Mouse (Mus musculus) myocyte (in vitro differentiated cells): Measurements from ENCODE around the gene Olfr1066. TPM values are rescaled to one million over a fixed set of nuclear protein-coding genes. Genes with fewer than 3 reads are reported as not detected.
"Not testable (repeated sequence)": the region's sequence is repeated elsewhere in the genome, so short reads cannot be mapped to it uniquely, and the experiment has no call there.

Source experiments
- H3K27me3 ChIP-seq: one replicate; pipeline ENCODE4 v1.6.1; 2011; ENCODE audit not compliant: control insufficient read depth, insufficient read depth, insufficient read length
- H3K36me3 ChIP-seq: one replicate; pipeline ENCODE4 v1.6.1; 2011; ENCODE audit not compliant: control insufficient read depth, insufficient read depth
- H3K4me2 ChIP-seq: one replicate; pipeline ENCODE4 v1.6.1; 2011; ENCODE audit warnings: low read depth, control low read depth
- H3K4me3 ChIP-seq: one replicate; pipeline ENCODE4 v1.5.1; 2011; ENCODE audit warnings: mild to moderate bottlenecking, control low read depth, moderate library complexity
- H3K79me2 ChIP-seq: one replicate; pipeline ENCODE4 v1.6.1; 2011; ENCODE audit not compliant: control insufficient read depth, insufficient read depth
- H3ac ChIP-seq: one replicate; pipeline ENCODE4 v1.6.1; 2011; ENCODE audit not compliant: control insufficient read depth, insufficient read length
- CEBPB ChIP-seq: IDR thresholded peaks from 2 replicates; pipeline ENCODE4 v1.6.1; 2011; ENCODE audit warnings: mild to moderate bottlenecking, moderate library complexity; ENCODE audit not compliant: poor library complexity, insufficient read depth, severe bottlenecking
- E2F4 ChIP-seq: IDR thresholded peaks from one replicate; pipeline ENCODE4 v1.6.1; 2011; ENCODE audit warnings: mild to moderate bottlenecking, control low read depth, moderate library complexity; ENCODE audit not compliant: insufficient read depth
- MAX ChIP-seq: IDR thresholded peaks from one replicate; pipeline ENCODE4 v1.6.1; 2011; ENCODE audit warnings: low read depth, mild to moderate bottlenecking, control low read depth
- MYOD1 ChIP-seq, 3 experiments: IDR thresholded peaks; one replicate each; pipeline ENCODE4 v1.6.1; 2011; ENCODE audit warnings: control low read depth in 2 of 3, low read depth in 2 of 3, mild to moderate bottlenecking in 2 of 3, moderate library complexity in 1 of 3; ENCODE audit not compliant: insufficient read length in 2 of 3, control insufficient read depth in 1 of 3
- MYOG ChIP-seq, 3 experiments: IDR thresholded peaks; one replicate each; pipeline ENCODE4 v1.6.1; 2011; ENCODE audit warnings: control low read depth in 2 of 3, low read depth in 2 of 3, mild to moderate bottlenecking in 2 of 3; ENCODE audit not compliant: insufficient read length in 2 of 3, control insufficient read depth in 1 of 3, insufficient read depth in 1 of 3
- POLR2A ChIP-seq: IDR thresholded peaks from one replicate; pipeline ENCODE4 v1.6.1; 2011; ENCODE audit warnings: low read depth, mild to moderate bottlenecking, control low read depth, moderate library complexity; ENCODE audit not compliant: insufficient read length
- POLR2AphosphoS2 ChIP-seq: IDR thresholded peaks from one replicate; pipeline ENCODE4 v1.6.1; 2011; ENCODE audit warnings: low read depth, control low read depth; ENCODE audit not compliant: insufficient read length
- REST ChIP-seq: IDR thresholded peaks from one replicate; pipeline ENCODE4 v1.6.1; 2011; ENCODE audit warnings: mild to moderate bottlenecking, control low read depth, moderate library complexity; ENCODE audit not compliant: insufficient read depth, insufficient read length
- SRF ChIP-seq: IDR thresholded peaks from one replicate; pipeline ENCODE4 v1.6.1; 2011; ENCODE audit warnings: low read depth; ENCODE audit not compliant: control insufficient read depth, insufficient read length
- TCF12 ChIP-seq: IDR thresholded peaks from one replicate; pipeline ENCODE4 v1.6.1; 2011; ENCODE audit warnings: mild to moderate bottlenecking, control low read depth; ENCODE audit not compliant: poor library complexity, insufficient read depth, severe bottlenecking
- TCF3 ChIP-seq: IDR thresholded peaks from one replicate; pipeline ENCODE4 v1.6.1; 2011; ENCODE audit warnings: low read depth, control low read depth; ENCODE audit not compliant: insufficient read length
- USF1 ChIP-seq: IDR thresholded peaks from one replicate; pipeline ENCODE4 v1.6.1; 2011; ENCODE audit warnings: low read depth, mild to moderate bottlenecking, control low read depth, moderate library complexity
- polyA plus RNA-seq: library from polyadenylated mRNA; unstranded; fragments of >200 nt; fragmentation: generic; extraction: Trizol; gene quantifications from one replicate; pipeline ENCODE4 v1.2.1, GENCODE M21; 2012; ENCODE audit warnings: missing spikeins

Olfr1066 gene
- not detected for polyA plus RNA-seq

DNA sequence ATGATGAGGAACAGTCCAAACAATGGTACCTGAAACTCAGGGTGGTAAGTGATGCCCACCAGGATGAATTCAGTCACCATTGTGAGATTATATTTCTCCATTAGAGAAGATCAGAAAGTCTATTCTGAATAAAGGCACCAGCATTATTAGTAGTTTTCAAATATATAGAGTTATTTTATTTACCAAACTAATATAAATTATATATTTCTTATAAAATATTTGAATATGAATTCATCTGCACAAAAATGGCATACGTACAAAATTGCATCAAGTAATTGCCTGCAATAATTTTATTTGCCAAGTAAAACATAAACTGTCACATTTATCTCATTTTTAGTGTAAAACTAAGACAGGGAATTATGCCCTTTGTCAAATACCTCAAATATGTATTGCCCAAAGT, at the start of gene Olfr1066:
Gene Olfr1066 (minus strand): TSS at position 101 of the 400 bp plus-strand sequence.
- TF ChIP-seq E2F4 (no peak), TCF3 (no peak), MAX (no peak), TCF12 (no peak), MYOG (IDR thresholded peaks at IDR 0.05; ENCODE audit: control insufficient read depth in 1 of 3, insufficient read depth in 1 of 3, insufficient read length in 2 of 3, low read depth in 2 of 3) (no peak), USF1 (no peak), CEBPB (no peak), REST (no peak), POLR2AphosphoS2 (no peak), SRF (no peak), MYOD1 (IDR thresholded peaks at IDR 0.05; ENCODE audit: control insufficient read depth in 1 of 3, insufficient read length in 2 of 3, low read depth in 2 of 3) (no peak), POLR2A (no peak)
- Histone ChIP-seq H3ac (no peak within 1 kb of the TSS), H3K4me3 (no peak within 1 kb of the TSS), H3K36me3 (no peaks in the 10 kb centered on the region), H3K79me2 (no peaks in the 10 kb centered on the region), H3K4me2 (no peak within 1 kb of the TSS), H3K27me3 (no peaks in the 10 kb centered on the region)

- no peaks in the 10 kb centered on the region for H3K27me3 ChIP-seq
These were observed 31.2 kb upstream of the Olfr1066 start, which contains the start of gene Olfr228 for GRCm38 (mm10) chr2:86487286-86487685. Gene Olfr228 (minus strand): TSS chr2:86487386.

DNA sequence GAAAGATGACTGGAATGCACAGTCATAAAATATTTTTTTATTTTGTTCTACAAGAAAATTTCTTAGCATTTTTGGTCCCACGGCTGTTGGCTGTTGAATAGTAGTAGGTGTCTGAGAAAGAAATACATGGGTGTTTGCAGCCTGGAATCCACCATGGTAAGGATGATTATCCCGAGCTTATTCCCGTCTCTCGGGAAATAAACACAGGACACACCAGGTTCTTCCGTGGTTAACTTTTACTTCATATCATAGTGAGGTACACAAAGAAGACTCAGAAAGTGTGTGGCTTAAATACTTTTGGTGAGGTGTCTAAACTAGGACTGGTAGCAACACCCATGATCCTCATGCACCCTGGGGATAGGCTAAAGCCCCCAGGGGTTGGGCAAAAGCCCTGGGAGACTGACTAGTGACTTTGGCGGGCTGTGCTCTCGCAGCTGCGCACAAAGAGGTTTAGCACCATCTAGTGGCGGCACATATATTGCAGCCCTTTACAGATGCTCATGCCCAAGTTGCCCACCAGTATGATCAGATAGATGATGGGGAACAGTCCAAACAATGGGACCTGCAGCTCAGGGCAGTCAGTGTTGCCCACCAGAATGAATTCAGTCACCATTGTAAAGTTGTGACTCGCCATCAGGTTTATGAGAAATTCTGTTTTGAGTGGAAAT, 8.5 kb upstream of the Olfr1066 start:
- no peak overlapping the region for H3K4me2 ChIP-seq

More at GRCm38 (mm10) chr2:86487286-86487685, 31.2 kb upstream of the Olfr1066 start, which contains the start of gene Olfr228:
- Histone ChIP-seq H3K36me3 (no peaks in the 10 kb centered on the region), H3K79me2 (no peaks in the 10 kb centered on the region), H3K4me3 (no peak within 1 kb of the TSS), H3ac (no peak within 1 kb of the TSS), H3K4me2 (no peak within 1 kb of the TSS)
- no peak for TF ChIP-seq USF1
- TF ChIP-seq POLR2AphosphoS2: no peak

DNA sequence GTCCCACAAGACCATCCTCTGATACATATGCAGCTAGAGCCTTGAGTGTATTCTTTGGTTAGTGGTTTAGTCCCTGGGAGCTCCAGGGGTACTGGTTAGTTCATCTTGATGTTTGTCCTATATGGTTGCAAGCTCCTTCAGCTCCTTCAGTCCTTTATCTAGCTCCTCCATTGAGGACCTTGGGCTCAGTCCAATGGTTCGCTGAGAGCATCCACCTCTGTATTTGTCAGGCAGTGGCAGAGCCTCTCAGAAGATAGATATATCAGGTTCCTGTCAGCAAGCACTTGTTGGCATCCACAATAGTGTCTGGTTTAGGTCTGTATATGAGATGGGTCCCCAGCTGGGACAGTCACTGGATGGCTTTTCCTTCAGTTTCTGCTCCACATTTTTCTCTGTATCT, 4.4 kb upstream of the Olfr1066 start:
- H3K79me2 ChIP-seq: no peaks in the 10 kb centered on the region
- no peaks in the 10 kb centered on the region for H3K27me3 ChIP-seq
- no peak overlapping the region for H3ac ChIP-seq
- no peaks in the 10 kb centered on the region for H3K36me3 ChIP-seq
- TF ChIP-seq MYOD1 (IDR thresholded peaks at IDR 0.05; ENCODE audit: control insufficient read depth in 1 of 3, insufficient read length in 2 of 3, low read depth in 2 of 3) (no peak), TCF3 (no peak), POLR2A (no peak), E2F4 (no peak), REST (no peak), CEBPB (no peak), SRF (no peak), MYOG (IDR thresholded peaks at IDR 0.05; ENCODE audit: control insufficient read depth in 1 of 3, insufficient read depth in 1 of 3, insufficient read length in 2 of 3, low read depth in 2 of 3) (no peak), TCF12 (no peak), POLR2AphosphoS2 (no peak), USF1 (no peak), MAX (no peak)
- no peak overlapping the region for H3K4me3 ChIP-seq
- H3K4me2 ChIP-seq: no peak overlapping the region

More for the DNA sequence above, 8.5 kb upstream of the Olfr1066 start:
- no peak for TF ChIP-seq POLR2A
- no peak for TF ChIP-seq MYOG (IDR thresholded peaks at IDR 0.05; ENCODE audit: control insufficient read depth in 1 of 3, insufficient read depth in 1 of 3, insufficient read length in 2 of 3, low read depth in 2 of 3)
- no peak for TF ChIP-seq TCF3
- TF ChIP-seq SRF: no peak
- TF ChIP-seq E2F4: no peak
- no peak for TF ChIP-seq CEBPB
- no peak for TF ChIP-seq MYOD1 (IDR thresholded peaks at IDR 0.05; ENCODE audit: control insufficient read depth in 1 of 3, insufficient read length in 2 of 3, low read depth in 2 of 3)
- TF ChIP-seq REST: no peak
- no peak for TF ChIP-seq POLR2AphosphoS2
- no peak for TF ChIP-seq TCF12
- TF ChIP-seq USF1: no peak
- TF ChIP-seq MAX: no peak
- Histone ChIP-seq H3K4me3 (no peak overlapping the region), H3K79me2 (no peaks in the 10 kb centered on the region), H3K27me3 (no peaks in the 10 kb centered on the region), H3ac (no peak overlapping the region), H3K36me3 (no peaks in the 10 kb centered on the region)

GRCm38 (mm10) chr2:86450491-86450890, 5.6 kb downstream of the Olfr1066 start, which contains the start of gene Olfr1065:
Gene Olfr1065 (minus strand): TSS chr2:86450591.
- H3K36me3 ChIP-seq, H3K79me2 ChIP-seq: not testable (repeated sequence)

GRCm38 (mm10) chr2:86442101-86442500, 14.0 kb downstream of the Olfr1066 start:
- H3K36me3 ChIP-seq, H3K4me3 ChIP-seq, H3K4me2 ChIP-seq, H3ac ChIP-seq, H3K27me3 ChIP-seq, H3K79me2 ChIP-seq: not testable (repeated sequence)

More at GRCm38 (mm10) chr2:86450491-86450890, 5.6 kb downstream of the Olfr1066 start, which contains the start of gene Olfr1065:
- not testable (repeated sequence) for H3K27me3 ChIP-seq, H3K4me3 ChIP-seq, H3K4me2 ChIP-seq, H3ac ChIP-seq

GRCm38 (mm10) chr2:86428511-86428910, 27.6 kb downstream of the Olfr1066 start:
- not testable (repeated sequence) for H3K27me3 ChIP-seq, H3K4me3 ChIP-seq, H3ac ChIP-seq, H3K79me2 ChIP-seq, H3K4me2 ChIP-seq, H3K36me3 ChIP-seq

DNA sequence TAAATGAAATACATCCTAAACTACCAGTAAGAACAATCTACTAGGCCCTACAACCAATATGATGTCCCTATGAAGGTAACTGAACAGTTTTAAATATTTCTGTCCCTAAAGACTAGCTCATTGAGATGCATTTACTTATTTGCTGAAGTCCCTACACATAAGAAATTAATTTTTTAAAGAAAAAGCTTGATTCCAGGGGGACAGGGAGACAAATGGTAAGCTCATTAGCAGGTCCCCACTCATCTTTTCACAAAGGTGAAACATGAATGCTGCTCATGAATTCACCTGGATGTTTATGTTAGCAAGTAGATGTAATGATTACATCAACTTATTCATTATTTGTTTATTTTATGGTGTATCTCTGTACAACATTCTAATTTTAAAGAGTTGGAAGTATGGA, 29.4 kb downstream of the Olfr1066 start, which contains the start of gene Olfr1062:
Gene Olfr1062 (minus strand): TSS at position 101 of the 400 bp plus-strand sequence.
- H3ac ChIP-seq, H3K36me3 ChIP-seq, H3K4me3 ChIP-seq, H3K79me2 ChIP-seq, H3K27me3 ChIP-seq, H3K4me2 ChIP-seq: not testable (repeated sequence)
